Mouse (Mus musculus): ENCODE results near the gene Tsga10.

GRCm38 (mm10) chr1:37884451-37884850 is 18.2 kb upstream of the Tsga10 start:
- no peak for TF ChIP-seq FLI1 (IDR thresholded peaks at IDR 0.05; ENCODE audit: low read length)
- no peak for TF ChIP-seq GATA1 (IDR thresholded peaks at IDR 0.05; ENCODE audit: borderline replicate concordance, low read length)

Measured in megakaryocyte, embryonic 14.5 days (primary cell).